Comparison of ENCODE assay signal across 18 mouse cellular contexts in genomic region chr7:111126636-111127395, GRCm38 (mm10). TPM values are rescaled to one million over a fixed set of nuclear protein-coding genes. Genes with fewer than 3 reads are reported as not detected.
A peak's percentile ranks its signal among the peaks of the same experiment; 100 is the strongest.
DNase-seq lines count a peak whose midpoint lies in the region; ATAC-seq and TF ChIP-seq lines count a peak whose summit lies in the region.
"Had no signal": no experiment of that assay in that cellular context is flagged by ENCODE, and none has a peak within 500 bp of the region (broad histone marks: within the 10 kb centered on the region; RNA-seq: fewer than 3 reads in every experiment).

No protein-coding gene starts in this region.

- no peak overlapping the region for H3K9ac ChIP-seq in forebrain, postnatal 0 days
- H3K9ac ChIP-seq in forebrain, embryonic 14.5 days (ENCODE audit: low read length), result no peak overlapping the region
- H3K9ac ChIP-seq: embryonic facial prominence, embryonic 12.5 days; heart, embryonic 13.5 days; hindbrain, embryonic 12.5 days had no signal

- H3K27ac ChIP-seq in forebrain, postnatal 0 days (ENCODE audit: low read depth, low read length), result no peak overlapping the region
- H3K27ac ChIP-seq in forebrain, embryonic 14.5 days (ENCODE audit: low read depth, low read length), result no peak overlapping the region
- H3K27ac ChIP-seq: embryonic facial prominence, embryonic 12.5 days; heart, embryonic 13.5 days; hindbrain, embryonic 12.5 days had no signal

- peak; percentile 27 for DNase-seq in forebrain, postnatal 0 days
- no peak for DNase-seq in forebrain, embryonic 14.5 days (ENCODE audit: low spot score)
- DNase-seq in lung, postnatal 14 days, result peak; percentile 19
- no peak for DNase-seq in lung, adult 18-20 months
- peak; percentile 11 for DNase-seq in brain, adult 2 months (ENCODE audit: low read depth, low spot score)
- no peak for DNase-seq in c-Kit-positive CD71-positive TER-119-positive erythroid progenitor cells, embryonic 14.5 days (ENCODE audit: low spot score)
- DNase-seq: cerebellum, adult 11-12 months; cerebellum, adult 9-10 months; cerebellum, postnatal 25 days; gastrocnemius, postnatal 14 days; heart, postnatal 36 days had no signal

- H3K36me3 ChIP-seq in forebrain, postnatal 0 days (ENCODE audit: insufficient read depth), result no peaks in the 10 kb centered on the region
- H3K36me3 ChIP-seq in forebrain, embryonic 14.5 days (ENCODE audit: control insufficient read depth, insufficient read depth, low read length), result no peaks in the 10 kb centered on the region
- H3K36me3 ChIP-seq: embryonic facial prominence, embryonic 12.5 days; heart, embryonic 13.5 days; hindbrain, embryonic 12.5 days had no signal

- 0 out of 2 replicates have a peak, but pooled peaks cover 2% of the 10 kb centered on the region for H3K4me1 ChIP-seq in forebrain, postnatal 0 days (ENCODE audit: insufficient read depth)
- no peaks in the 10 kb centered on the region for H3K4me1 ChIP-seq in forebrain, embryonic 14.5 days (ENCODE audit: control insufficient read depth, insufficient read depth, low read length)
- H3K4me1 ChIP-seq: embryonic facial prominence, embryonic 12.5 days; hindbrain, embryonic 12.5 days had no signal

- H3K4me3 ChIP-seq in forebrain, postnatal 0 days (ENCODE audit: low read depth, low read length), result no peak overlapping the region
- H3K4me3 ChIP-seq in forebrain, embryonic 14.5 days (ENCODE audit: low read depth, low read length), result no peak overlapping the region
- H3K4me3 ChIP-seq: embryonic facial prominence, embryonic 12.5 days; heart, embryonic 13.5 days; hindbrain, embryonic 12.5 days had no signal

- no peak for TF ChIP-seq CTCF in forebrain, postnatal 0 days (IDR thresholded peaks at IDR 0.05; ENCODE audit: low read depth)

- H3K27me3 ChIP-seq in forebrain, postnatal 0 days (ENCODE audit: insufficient read depth, low read length), result no peaks in the 10 kb centered on the region
- no peaks in the 10 kb centered on the region for H3K27me3 ChIP-seq in forebrain, embryonic 14.5 days (replicated peaks; ENCODE audit: control insufficient read depth, insufficient read depth, low read length)
- H3K27me3 ChIP-seq: embryonic facial prominence, embryonic 12.5 days; heart, embryonic 13.5 days; hindbrain, embryonic 12.5 days had no signal

- 65% methylated on average over 3 of the region's 3 CpGs for WGBS in forebrain, postnatal 0 days
- 69% methylated on average over 3 of the region's 3 CpGs for WGBS in forebrain, embryonic 14.5 days

- no peak for ATAC-seq in forebrain, postnatal 0 days
- ATAC-seq in forebrain, embryonic 14.5 days, result no peak
- ATAC-seq: forebrain, embryonic 16.5 days; hindbrain, embryonic 16.5 days; inflammation-experienced regulatory T-cells, adult 6 months; intestine, postnatal 0 days had no signal

- no peak overlapping the region for H3K4me2 ChIP-seq in forebrain, postnatal 0 days (ENCODE audit: low read depth)
- H3K4me2 ChIP-seq in forebrain, embryonic 14.5 days (ENCODE audit: low read length), result no peak overlapping the region
- H3K4me2 ChIP-seq: embryonic facial prominence, embryonic 12.5 days; heart, embryonic 13.5 days; hindbrain, embryonic 12.5 days had no signal

- no peaks in the 10 kb centered on the region for H3K9me3 ChIP-seq in forebrain, postnatal 0 days (ENCODE audit: low read length)
- H3K9me3 ChIP-seq in forebrain, embryonic 14.5 days (replicated peaks; ENCODE audit: control insufficient read depth, low read length), result no peaks in the 10 kb centered on the region
- H3K9me3 ChIP-seq: embryonic facial prominence, embryonic 12.5 days; heart, embryonic 13.5 days; hindbrain, embryonic 12.5 days had no signal

RNA-seq across cellular contexts. Expression of gene Eif4g2, which starts 44.0 kb away (rescaled TPM):
- 576 and 580 TPM in 2 replicates for total RNA-seq in forebrain, postnatal 0 days (2014; rRNA removed)
- 912 and 916 TPM in 2 replicates for polyA plus RNA-seq in forebrain, postnatal 0 days (2015; fragmentation: Nextera tagmentation; extraction: Ambion mirVana)
- 1,462 and 1,469 TPM in 2 replicates for polyA plus RNA-seq in forebrain, embryonic 14.5 days (2014; fragmentation: Nextera tagmentation; extraction: Ambion mirVana)

Comparison
In these comparisons a context has a peak if more than half of its experiments do, and no peak if none do; other contexts are left out.
1. DNase-seq: peak in forebrain, postnatal 0 days (single experiment), lung, postnatal 14 days (single experiment) and brain, adult 2 months (single experiment); none in forebrain, embryonic 14.5 days (single experiment), lung, adult 18-20 months (0 of 2) and c-Kit-positive CD71-positive TER-119-positive erythroid progenitor cells, embryonic 14.5 days (single experiment).